Mouse (Mus musculus) mature B cell (primary cell): ENCODE results near the gene Hist1h2ag.

Source experiments
- in situ Hi-C: fragments of 300-500 bp; cut with MboI; formaldehyde crosslinking; loops from 2 replicates; pipeline ENCODE4 v1.14.3; 2019

The Hist1h2ag gene

DNA sequence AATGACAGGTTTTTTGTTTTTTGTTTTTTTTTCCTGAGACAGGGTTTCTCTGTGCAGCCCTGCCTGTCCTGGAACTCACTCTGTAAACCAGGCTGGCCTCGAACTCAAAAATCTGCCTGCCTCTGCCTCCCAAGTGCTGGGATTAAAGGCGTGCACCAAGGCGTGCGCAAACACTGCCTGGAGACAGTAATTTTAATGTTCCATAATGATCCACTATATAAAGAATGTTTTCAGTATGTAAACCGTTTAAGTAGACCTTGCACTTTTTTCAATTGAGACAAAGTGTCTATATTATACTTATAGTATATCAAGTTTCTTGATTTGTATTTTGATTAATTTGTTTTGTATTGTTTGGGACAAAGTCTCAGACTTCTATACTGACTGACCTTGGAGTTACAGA lies 3.4 kb downstream of the Hist1h2ag start:
- in situ Hi-C loops, result loop anchor here (10.0 kb wide), 4 partner anchors 215 to 1705 kb away; partner anchors contain the start of genes Hist1h2ac, Hist1h2bb, Hist1h2bc and Hist1h3c

DNA sequence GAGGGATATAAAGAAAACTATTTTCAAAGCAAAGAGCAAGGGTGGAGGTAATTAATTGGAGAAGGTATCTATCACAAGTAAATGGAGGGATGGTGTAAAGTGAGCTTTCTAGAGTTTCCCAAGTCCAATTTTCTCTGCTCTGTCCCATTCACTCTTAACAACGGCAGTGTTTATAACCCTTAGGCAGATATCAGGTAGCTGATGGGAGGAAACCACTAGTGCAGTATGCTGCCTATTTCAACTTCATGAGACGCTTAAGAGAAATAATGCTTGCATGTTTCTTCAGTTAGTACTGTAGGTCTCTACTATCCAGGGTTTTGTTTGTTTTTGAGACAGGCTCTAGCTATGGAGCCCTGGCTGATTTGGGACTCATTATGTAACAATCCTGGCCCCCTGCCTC lies 5.3 kb downstream of the Hist1h2ag start:
- in situ Hi-C loops, result loop anchor here (10.0 kb wide), 4 partner anchors 213 to 1707 kb away; partner anchors contain the start of genes Hist1h2ac, Hist1h2bb, Hist1h2bc and Hist1h3c

DNA sequence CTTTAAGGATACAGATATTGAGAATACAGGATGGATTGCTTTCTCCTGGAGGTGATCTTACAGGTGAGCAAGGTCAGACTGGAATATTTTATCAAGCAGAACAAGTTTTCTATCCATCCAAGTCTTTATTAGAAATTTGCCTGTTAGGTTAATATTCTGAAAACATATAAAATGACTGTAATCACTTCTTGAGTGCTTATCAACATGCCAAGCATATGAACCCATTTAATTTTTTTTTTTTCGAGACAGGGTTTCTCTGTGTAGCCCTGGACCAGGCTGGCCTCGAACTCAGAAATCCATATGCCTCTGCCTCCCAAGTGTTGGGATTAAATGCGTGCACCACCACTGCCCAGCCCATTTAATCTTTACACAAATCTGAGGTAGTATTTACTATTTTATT lies 5.8 kb downstream of the Hist1h2ag start:
- in situ Hi-C loops, result loop anchor here (10.0 kb wide), 4 partner anchors 212 to 1708 kb away; partner anchors contain the start of genes Hist1h2ac, Hist1h2bb, Hist1h2bc and Hist1h3c

DNA sequence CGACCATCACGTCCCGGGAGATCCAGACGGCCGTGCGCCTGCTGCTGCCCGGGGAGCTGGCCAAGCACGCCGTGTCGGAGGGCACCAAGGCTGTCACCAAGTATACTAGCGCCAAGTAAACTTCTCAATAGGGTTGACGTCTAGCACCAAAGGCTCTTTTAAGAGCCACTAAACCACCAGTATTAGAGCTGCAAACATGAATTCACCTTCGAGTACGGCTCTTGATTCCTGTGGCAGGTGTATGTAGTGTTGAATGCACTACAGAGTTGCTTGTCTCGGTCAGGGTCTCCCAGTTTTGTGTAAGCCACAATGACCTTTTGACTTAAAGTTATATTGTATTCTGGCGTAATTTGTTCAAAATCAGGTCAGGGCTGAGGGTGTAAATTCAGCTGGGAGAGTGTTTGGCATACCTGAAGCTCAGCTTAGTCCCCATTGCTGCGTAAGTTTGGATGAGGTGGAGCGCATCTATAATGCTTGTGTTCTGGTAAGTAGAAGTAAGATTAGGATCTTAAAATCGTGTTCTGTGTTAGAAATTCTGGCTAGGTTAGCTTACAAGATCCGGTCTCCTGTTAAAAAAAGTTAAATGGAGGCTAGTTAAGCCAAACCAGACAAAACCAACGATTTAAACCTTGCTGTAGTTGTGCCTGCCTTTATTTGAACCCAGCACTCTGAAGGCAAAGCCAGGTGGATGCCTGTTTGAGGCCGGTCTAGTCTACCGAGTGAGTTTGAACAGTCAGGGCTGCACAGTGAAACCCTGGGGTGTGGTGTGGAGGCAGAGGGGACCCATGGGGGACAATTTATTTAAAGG lies 6.4 kb downstream of the Hist1h2ag start:
- in situ Hi-C loops, result loop anchor here (10.0 kb wide), 4 partner anchors 212 to 1708 kb away; partner anchors contain the start of genes Hist1h2ac, Hist1h2bb, Hist1h2bc and Hist1h3c

DNA sequence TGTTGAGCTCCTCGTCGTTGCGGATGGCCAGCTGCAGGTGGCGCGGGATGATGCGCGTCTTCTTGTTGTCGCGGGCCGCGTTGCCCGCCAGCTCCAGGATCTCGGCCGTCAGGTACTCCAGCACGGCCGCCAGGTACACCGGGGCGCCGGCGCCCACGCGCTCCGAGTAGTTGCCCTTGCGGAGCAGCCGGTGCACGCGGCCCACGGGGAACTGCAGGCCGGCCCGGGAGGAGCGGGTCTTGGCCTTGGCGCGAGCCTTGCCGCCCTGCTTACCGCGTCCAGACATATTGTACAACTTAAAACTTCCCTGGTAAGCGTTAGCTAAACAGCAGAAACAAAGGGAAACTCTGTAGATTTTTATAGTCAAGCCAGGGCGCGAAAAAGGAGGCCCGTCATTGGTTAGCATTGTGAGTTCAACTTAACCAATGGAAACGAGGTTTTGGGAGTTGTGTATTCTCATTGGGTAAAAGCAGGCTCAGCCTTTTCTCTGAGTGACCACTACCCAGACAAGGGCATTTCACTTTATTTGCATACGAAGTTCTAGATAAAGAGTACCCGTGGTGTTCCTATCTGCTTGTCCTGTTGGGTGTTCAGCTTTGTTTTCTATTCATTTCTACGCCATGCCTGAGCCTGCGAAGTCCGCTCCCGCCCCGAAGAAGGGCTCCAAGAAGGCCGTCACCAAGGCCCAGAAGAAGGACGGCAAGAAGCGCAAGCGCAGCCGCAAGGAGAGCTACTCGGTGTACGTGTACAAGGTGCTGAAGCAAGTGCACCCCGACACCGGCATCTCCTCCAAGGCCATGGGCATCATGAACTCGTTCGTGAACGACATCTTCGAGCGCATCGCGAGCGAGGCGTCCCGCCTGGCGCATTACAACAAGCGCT lies 7.2 kb downstream of the Hist1h2ag start, which contains the start of the genes Hist1h2ah and Hist1h2bk:
TSS of gene Hist1h2ah (minus strand) at position 302 of the 882 bp plus-strand sequence.
TSS of gene Hist1h2bk (plus strand) at position 604 of the 882 bp plus-strand sequence.
- in situ Hi-C loops, result loop anchor here (10.0 kb wide), 4 partner anchors 211 to 1709 kb away; partner anchors contain the start of genes Hist1h2ac, Hist1h2bb, Hist1h2bc and Hist1h3c

DNA sequence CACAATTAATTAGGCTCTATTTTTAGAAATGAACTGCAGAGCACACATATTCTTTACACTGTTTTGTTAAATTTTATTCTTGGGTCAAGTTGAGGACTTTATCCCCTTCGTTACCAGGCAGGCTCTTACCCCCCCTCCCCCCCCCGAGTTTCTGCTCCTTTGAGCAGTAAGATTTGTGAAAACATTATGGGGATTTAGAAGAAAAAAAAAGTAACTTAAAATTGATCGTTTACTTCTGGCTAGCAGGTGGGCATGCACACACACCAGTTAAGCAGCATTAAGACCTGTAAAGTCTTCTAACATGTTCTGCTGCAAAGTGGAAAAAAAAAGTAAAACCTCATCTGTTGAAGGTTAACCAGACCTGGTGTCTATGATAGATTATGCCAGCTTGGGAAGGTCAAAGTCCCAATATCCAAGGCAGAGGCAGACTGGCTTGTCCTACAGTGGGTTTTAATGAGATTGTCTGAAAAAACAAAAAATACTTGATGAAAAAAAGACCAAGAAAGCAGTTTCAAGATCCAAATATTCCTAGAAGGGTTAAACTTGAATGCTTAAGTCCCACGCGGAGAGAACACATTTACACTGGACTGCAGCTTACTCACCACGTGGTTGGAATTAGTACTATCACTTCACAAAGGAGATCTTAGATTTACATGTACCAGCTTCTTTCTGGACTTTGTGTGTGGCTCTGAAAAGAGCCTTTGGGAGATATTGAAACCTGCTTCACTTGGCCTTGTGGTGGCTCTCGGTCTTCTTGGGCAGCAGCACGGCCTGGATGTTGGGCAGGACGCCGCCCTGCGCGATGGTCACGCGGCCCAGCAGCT lies 8.1 kb downstream of the Hist1h2ag start:
- in situ Hi-C loops, result loop anchor here (10.0 kb wide), 4 partner anchors 210 to 1710 kb away; partner anchors contain the start of genes Hist1h2ac, Hist1h2bb, Hist1h2bc and Hist1h3c

DNA sequence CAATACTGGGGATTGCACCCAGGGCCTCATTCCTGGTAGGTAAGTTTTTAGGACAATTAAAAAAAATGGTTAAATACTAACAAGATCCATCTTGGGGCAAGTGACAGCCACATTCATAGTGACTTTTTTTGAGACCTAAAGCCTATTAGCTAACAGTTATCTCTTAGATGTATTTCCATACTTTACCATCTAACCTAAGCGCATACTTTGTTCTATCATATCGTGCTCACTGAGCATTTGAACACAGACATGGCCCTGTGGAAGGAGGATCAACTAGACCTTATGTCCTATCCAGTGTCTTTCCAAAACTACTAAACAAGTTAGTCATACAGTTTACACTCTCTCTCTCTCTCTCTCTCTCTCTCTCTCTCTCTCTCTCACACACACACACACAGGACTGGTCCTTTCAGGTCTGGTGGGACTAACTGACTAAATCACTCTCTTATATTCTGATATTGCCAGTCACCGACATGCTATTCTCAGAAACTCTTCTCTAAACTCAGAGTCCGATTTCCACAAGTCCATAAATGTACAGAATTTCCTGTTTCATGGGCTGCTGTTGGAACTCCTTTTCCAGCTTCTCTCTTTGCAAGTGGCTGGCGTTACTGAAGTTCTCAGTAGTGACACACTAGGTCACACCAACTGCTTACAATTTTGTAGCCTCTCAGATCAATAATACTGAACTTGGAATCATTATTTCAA lies 8.9 kb downstream of the Hist1h2ag start:
- in situ Hi-C loops, result loop anchor here (10.0 kb wide), 4 partner anchors 209 to 1711 kb away; partner anchors contain the start of genes Hist1h2ac, Hist1h2bb, Hist1h2bc and Hist1h3c

DNA sequence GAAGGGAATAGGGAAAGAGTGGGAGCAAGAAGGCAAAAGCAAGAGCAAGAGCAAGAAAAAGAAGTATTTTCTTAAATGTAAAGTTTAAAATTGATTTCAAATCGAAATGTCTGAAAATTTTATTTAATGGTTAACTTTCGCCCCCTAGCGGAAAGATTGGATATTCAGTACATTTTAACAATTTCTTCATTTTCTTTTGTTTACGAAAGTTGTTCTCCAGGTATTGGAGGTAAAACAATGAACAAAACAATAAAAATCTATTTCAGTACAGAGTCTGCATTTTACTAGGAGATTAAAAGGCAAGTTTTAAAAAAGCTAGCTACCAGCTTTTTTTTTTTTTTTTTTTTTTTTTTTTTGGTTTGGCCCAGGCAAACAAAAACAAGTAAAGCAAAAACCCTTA lies 12.3 kb downstream of the Hist1h2ag start:
- in situ Hi-C loops, result loop anchor here (10.0 kb wide), 4 partner anchors 206 to 1714 kb away; partner anchors contain the start of genes Hist1h2ac, Hist1h2bb, Hist1h2bc and Hist1h3c

DNA sequence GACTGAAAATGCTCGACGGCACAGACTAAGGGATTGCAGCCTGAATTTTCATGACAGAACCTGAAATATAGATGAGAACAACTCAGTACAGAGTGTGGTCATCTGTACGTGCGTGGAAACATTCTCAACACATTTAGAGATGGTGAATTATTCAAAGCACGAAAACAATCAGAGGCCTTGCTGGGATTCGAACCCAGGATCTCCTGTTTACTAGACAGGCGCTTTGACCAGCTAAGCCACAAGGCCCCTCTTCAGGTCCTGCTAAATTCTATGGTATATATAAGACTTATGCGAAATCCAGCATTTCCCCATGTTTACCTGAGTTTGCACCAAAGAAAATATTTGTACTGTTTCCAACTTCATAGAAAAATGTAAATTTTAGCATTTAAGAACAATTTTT lies 12.8 kb downstream of the Hist1h2ag start:
- in situ Hi-C loops, result loop anchor here (10.0 kb wide), 6 partner anchors 55 to 1715 kb away; partner anchors contain the start of genes Hist1h2ac, Hist1h2bb, Hist1h2bc and Hist1h3c

DNA sequence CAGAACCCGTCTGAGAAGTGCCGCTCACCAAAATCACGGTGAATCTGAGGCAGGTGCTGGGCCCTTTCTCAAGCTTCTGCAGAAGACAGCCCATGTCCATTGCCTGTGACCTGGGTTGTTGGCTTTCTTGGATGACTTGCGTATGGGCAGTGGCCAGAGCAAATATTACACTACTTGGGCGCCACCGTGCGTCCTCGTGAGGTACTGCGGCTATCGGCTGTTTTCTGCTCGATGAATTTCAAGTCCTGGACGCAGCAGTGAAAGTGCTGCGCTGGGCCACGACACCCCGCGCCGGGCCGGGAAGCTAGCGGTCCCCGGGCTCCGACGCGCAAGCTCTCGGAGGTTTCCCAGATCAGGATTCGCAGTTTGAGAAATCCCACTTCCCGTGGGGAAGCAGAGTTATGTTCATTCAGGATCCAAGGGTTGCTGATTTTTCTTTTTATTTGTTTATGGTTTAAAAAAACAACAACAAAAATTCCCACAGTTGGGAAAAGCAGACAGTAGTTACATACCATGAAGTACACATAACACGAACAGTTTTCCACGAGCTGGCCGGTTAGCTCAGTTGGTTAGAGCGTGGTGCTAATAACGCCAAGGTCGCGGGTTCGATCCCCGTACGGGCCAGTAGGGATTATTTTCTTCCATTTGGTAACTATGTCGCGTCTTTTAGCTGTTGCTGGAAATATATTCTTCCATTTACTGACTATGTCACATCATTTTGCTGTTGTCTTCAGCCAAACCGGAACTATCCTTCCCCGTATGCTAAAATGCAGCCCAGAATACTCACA lies 13.9 kb downstream of the Hist1h2ag start:
- in situ Hi-C loops, result loop anchor here (10.0 kb wide), 2 partner anchors 54 to 104 kb away; no protein-coding TSS in a partner anchor

DNA sequence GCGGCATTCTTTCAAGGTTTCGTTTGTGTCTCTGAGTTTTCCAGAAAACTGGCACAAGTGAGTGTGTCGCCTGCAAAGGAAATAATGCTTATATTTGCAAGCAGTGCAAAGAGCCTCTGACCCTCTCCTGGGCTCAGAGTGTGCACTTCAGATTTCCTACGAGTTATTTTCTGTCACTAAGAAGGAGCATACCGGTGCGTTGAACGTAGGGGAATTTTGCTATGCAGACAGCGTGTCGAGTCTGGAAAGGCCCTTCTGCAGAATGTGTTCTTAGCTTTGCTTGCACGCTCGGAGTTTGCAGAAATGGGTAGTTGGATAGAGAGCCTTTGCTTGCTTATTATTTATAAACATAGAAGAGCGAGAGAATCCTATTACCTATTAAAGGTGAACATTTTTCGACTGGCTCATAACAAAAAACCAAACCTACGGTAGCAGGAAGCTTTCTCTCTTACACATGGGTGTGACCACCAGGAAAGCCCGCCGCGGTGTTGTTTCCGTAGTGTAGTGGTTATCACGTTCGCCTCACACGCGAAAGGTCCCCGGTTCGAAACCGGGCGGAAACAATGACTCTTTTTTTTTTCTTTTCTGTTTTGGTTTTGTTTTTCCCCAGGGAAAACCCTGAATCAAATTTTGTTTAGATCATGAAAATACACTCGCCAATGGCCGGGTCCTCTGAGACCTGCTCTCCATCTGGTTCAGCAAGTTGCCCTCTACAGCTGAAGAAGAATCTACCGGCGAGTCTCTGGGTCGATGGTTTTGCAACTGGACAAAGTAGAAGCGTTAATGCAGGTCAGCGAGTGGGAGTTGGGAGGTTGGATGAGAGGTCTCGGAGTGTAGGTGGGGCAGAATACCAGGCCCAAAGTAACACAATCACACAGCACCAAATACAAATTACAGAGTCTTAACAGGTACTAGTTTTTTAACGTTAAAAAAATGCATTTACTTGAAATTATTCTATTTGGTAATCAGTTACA lies 16.4 kb downstream of the Hist1h2ag start:
- in situ Hi-C loops, result loop anchor here (10.0 kb wide), 2 partner anchors 52 to 102 kb away; no protein-coding TSS in a partner anchor

DNA sequence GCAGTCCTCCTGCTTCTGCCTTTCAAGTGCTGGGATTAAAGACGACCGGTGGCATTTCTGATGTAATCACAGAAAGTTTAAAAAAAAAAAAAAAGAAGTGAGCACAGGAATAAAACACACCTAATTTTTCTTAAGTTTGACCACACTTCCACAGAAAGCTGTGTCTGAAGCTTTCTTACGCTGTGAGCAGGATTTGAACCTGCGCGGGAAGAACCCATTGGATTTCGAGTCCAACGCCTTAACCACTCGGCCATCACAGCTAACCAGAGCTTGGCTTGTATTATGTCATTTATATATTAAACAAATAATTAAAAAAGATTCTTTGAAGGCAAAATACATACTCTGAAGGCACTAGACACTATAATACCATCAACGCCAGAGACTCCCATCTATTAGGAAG lies 20.5 kb downstream of the Hist1h2ag start:
- in situ Hi-C loops, result loop anchor here (5.0 to 10.0 kb wide), 5 partner anchors 47 to 1410 kb away; no protein-coding TSS in a partner anchor

DNA sequence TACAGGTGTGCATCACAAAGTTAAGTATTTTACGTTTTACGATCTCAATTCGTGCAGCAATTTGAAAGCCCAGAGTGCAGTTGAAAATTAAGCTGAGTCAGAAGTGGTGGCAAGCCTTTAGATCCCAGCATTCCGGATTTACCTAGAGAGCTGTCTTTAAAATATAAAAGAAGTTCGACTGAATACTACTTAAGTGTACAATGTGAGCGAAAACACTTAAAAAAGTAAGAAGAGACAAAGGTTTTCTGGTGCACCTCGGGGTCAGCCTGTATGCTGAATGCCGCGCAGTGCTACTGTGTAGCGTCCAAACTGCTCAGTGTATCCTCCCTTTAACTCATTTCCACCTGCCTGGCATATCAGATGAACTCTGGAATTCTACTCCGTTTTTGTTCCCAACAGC lies 21.2 kb downstream of the Hist1h2ag start:
- in situ Hi-C loops, result loop anchor here (5.0 to 10.0 kb wide), 5 partner anchors 47 to 1411 kb away; no protein-coding TSS in a partner anchor

DNA sequence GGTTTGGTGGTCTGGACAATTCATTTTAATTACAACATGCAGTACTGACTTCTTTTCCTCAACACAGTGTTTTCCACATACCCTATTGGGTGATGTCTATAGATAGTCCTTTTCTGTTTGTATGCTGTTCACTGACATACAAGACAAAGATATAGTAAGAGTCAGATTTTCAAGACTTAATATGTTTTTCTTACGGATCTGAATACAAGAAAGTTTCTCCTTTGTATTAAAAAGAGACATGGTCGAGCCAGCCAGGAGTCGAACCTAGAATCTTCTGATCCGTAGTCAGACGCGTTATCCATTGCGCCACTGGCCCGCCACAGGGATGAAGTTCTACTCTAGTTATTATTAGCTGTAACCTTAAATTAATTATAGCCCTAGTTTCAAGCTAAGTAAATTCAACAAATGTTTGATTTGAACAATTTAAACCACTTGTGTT lies 21.8 kb downstream of the Hist1h2ag start:
- in situ Hi-C loops, result loop anchor here (5.0 to 10.0 kb wide), 5 partner anchors 46 to 1411 kb away; no protein-coding TSS in a partner anchor

DNA sequence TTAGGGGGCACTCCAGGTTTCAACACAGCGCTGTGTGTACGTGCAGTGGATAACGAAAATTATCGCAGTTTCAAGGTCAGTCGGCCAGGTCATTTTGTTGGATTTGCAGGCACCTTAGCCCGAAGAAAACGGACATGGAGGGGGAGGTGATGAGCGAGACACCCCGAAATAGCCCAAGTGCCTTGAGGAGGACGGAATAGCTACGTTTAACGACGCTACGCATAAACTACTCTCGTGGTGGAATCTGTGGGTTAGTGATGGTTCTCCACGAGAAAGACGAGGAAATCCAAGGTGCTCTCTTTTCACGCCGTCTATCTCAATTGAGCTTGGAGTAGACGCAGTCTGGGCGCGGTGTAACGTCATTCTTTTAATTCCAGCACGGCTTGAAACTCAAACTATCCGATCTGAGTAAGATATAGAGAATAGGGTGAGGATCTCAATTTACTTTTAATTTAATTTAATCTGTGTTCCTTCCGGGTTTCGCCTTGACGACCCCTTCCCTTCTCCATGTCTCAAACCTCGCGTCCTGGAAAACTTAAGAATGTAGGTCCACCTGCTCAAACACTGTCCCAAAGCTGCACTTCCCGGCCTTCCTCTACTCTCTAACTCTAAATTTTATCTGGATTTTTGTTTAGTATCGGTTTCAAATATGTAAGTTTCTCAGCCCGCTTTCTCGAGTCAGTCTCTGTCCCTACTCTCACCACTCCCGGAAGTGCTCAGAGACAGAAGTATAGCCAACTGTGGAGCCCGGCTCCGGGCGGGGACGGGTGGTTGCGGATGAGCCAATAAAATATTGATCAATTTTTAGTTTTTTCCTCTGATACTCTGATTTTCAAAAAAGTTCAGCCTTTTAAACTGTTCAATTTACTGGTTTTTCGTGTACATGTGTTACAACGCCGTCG lies 22.6 kb downstream of the Hist1h2ag start:
- in situ Hi-C loops, result loop anchor here (5.0 to 10.0 kb wide), 5 partner anchors 45 to 1412 kb away; no protein-coding TSS in a partner anchor
